Mouse (Mus musculus) forebrain, embryonic 14.5 days (tissue): ENCODE data around the gene Eml1. TPM values are rescaled to one million over a fixed set of nuclear protein-coding genes. Genes with fewer than 3 reads are reported as not detected.
A peak's percentile ranks its signal among the peaks of the same experiment; 100 is the strongest.

Source experiments
- ATAC-seq: fragments of 200-750 bp; cut with Nextera tagmentation; 2 replicates; pipeline ENCODE4 v1.8.0; 2017; ENCODE audit warnings: mild to moderate bottlenecking, moderate library complexity
- DNase-seq: peaks from one replicate; pipeline ENCODE4 v3.0.0-alpha.2; 2015; ENCODE audit warnings: low spot score
- H3K27ac ChIP-seq: fragments of 300-500 bp; sonication (generic); 2 replicates; pipeline ENCODE4 v1.5.1; 2014; ENCODE audit warnings: low read depth, mild to moderate bottlenecking, control low read depth, low read length, moderate library complexity
- H3K27me3 ChIP-seq: fragments of 300-500 bp; sonication (generic); replicated peaks from 2 replicates; pipeline ENCODE4 v1.6.1; 2014; ENCODE audit warnings: low read length, control low read depth, mixed read lengths; ENCODE audit not compliant: control insufficient read depth, insufficient read depth
- H3K36me3 ChIP-seq: fragments of 300-500 bp; sonication (generic); 2 replicates; pipeline ENCODE4 v1.6.1; 2014; ENCODE audit warnings: low read length, control low read depth; ENCODE audit not compliant: control insufficient read depth, insufficient read depth
- H3K4me1 ChIP-seq: fragments of 300-500 bp; sonication (generic); 2 replicates; pipeline ENCODE4 v1.6.1; 2014; ENCODE audit warnings: antibody characterized with exemption, low read length, control low read depth; ENCODE audit not compliant: control insufficient read depth, insufficient read depth
- H3K4me2 ChIP-seq: fragments of 300-500 bp; sonication (generic); 2 replicates; pipeline ENCODE4 v1.6.1; 2014; ENCODE audit warnings: mild to moderate bottlenecking, control low read depth, low read length
- H3K4me3 ChIP-seq: fragments of 300-500 bp; sonication (generic); 2 replicates; pipeline ENCODE4 v1.5.1; 2014; ENCODE audit warnings: low read depth, low read length, control low read depth
- H3K9ac ChIP-seq: fragments of 300-500 bp; sonication (generic); 2 replicates; pipeline ENCODE4 v1.6.1; 2014; ENCODE audit warnings: mild to moderate bottlenecking, low read length, control low read depth, moderate library complexity
- H3K9me3 ChIP-seq: fragments of 300-500 bp; sonication (generic); replicated peaks from 2 replicates; pipeline ENCODE4 v1.6.1; 2016; ENCODE audit warnings: low read length, control low read depth, mixed read lengths; ENCODE audit not compliant: control insufficient read depth
- WGBS: fragments of 180-500 bp; shearing (Covaris S2); extraction: QIAGEN DNeasy Blood & Tissue Kit; methylation state at CpG from one replicate; pipeline ENCODE4 v1.1.7; 2014; 5-methylcytosine and 5-hydroxymethylcytosine counted together
- polyA plus RNA-seq: library from polyadenylated mRNA; unstranded; fragments of >200 nt; fragmentation: Nextera tagmentation; extraction: Ambion mirVana; gene quantifications from 2 replicates; pipeline ENCODE4 v1.2.1, GENCODE M21; 2014

Eml1 gene
- polyA plus RNA-seq, 1 experiment from 2014 or later = 52.2 TPM

GRCm38 (mm10) chr12:108437446-108437845, 66.7 kb downstream of the Eml1 start:
- ATAC-seq = no peak

GRCm38 (mm10) chr12:108443271-108443670, 72.5 kb downstream of the Eml1 start:
- Histone ChIP-seq H3K4me3 (no peak overlapping the region), H3K27ac (no peak overlapping the region), H3K36me3 (no peaks in the 10 kb centered on the region), H3K4me1 (peaks cover 18% of the 10 kb centered on the region), H3K9me3 (no peaks in the 10 kb centered on the region), H3K4me2 (no peak overlapping the region), H3K9ac (peak overlapping the region; percentile 13; the same call in 1 of the 2 replicates), H3K27me3 (no peaks in the 10 kb centered on the region)
- peak; percentile 36 for DNase-seq
- 14% methylated on average over 10 of the region's 10 CpGs for WGBS
- ATAC-seq = no peak

More at GRCm38 (mm10) chr12:108437446-108437845, 66.7 kb downstream of the Eml1 start:
- H3K4me1 ChIP-seq = peaks cover 20% of the 10 kb centered on the region
- no peak for DNase-seq
- no peak overlapping the region for H3K4me2 ChIP-seq
- no peak overlapping the region for H3K4me3 ChIP-seq
- no peaks in the 10 kb centered on the region for H3K36me3 ChIP-seq
- no peaks in the 10 kb centered on the region for H3K27me3 ChIP-seq
- no peak overlapping the region for H3K27ac ChIP-seq
- no peaks in the 10 kb centered on the region for H3K9me3 ChIP-seq
- WGBS = 96% methylated on average over 13 of the region's 13 CpGs
- H3K9ac ChIP-seq = no peak overlapping the region

- Histone ChIP-seq H3K4me2 (no peak overlapping the region), H3K27ac (no peak overlapping the region), H3K4me1 (peaks cover 18% of the 10 kb centered on the region), H3K36me3 (no peaks in the 10 kb centered on the region), H3K27me3 (no peaks in the 10 kb centered on the region), H3K9me3 (no peaks in the 10 kb centered on the region), H3K4me3 (no peak overlapping the region), H3K9ac (peak overlapping the region; percentile 13; the same call in 1 of the 2 replicates)
- DNase-seq = no peak
- ATAC-seq = no peak
- 75% methylated on average over 5 of the region's 5 CpGs for WGBS
Measured at GRCm38 (mm10) chr12:108443708-108444107, 73.0 kb downstream of the Eml1 start.

GRCm38 (mm10) chr12:108444166-108445115, 73.7 kb downstream of the Eml1 start:
- Histone ChIP-seq H3K4me3 (no peak overlapping the region), H3K9me3 (no peaks in the 10 kb centered on the region), H3K27ac (peak overlapping the region; percentile 5; the same call in 1 of the 2 replicates), H3K9ac (no peak overlapping the region), H3K27me3 (no peaks in the 10 kb centered on the region), H3K4me1 (peaks cover 18% of the 10 kb centered on the region), H3K4me2 (no peak overlapping the region), H3K36me3 (no peaks in the 10 kb centered on the region)
- ATAC-seq (0 out of 2 replicates have a peak, but pooled peaks have one; percentile 26), DNase-seq (peak; percentile 58)
- WGBS = 47% methylated on average over 11 of the region's 11 CpGs

GRCm38 (mm10) chr12:108446721-108447120, 76.0 kb downstream of the Eml1 start:
- WGBS = 93% methylated on average over 2 of the region's 2 CpGs
- Histone ChIP-seq H3K36me3 (no peaks in the 10 kb centered on the region), H3K27me3 (no peaks in the 10 kb centered on the region), H3K4me2 (no peak overlapping the region), H3K9me3 (no peaks in the 10 kb centered on the region), H3K4me1 (peaks cover 18% of the 10 kb centered on the region), H3K27ac (no peak overlapping the region), H3K4me3 (no peak overlapping the region), H3K9ac (no peak overlapping the region)
- ATAC-seq (no peak), DNase-seq (no peak)

- H3K27ac ChIP-seq = no peak overlapping the region
- DNase-seq (no peak), ATAC-seq (no peak)
- no peaks in the 10 kb centered on the region for H3K9me3 ChIP-seq
- 95% methylated on average over 7 of the region's 7 CpGs for WGBS
- no peaks in the 10 kb centered on the region for H3K27me3 ChIP-seq
- H3K4me3 ChIP-seq = no peak overlapping the region
- no peak overlapping the region for H3K9ac ChIP-seq
- no peaks in the 10 kb centered on the region for H3K36me3 ChIP-seq
- H3K4me1 ChIP-seq = peaks cover 14% of the 10 kb centered on the region
- no peak overlapping the region for H3K4me2 ChIP-seq
Measured at GRCm38 (mm10) chr12:108448396-108448795, 77.6 kb downstream of the Eml1 start.

GRCm38 (mm10) chr12:108449935-108450334, 79.2 kb downstream of the Eml1 start:
- no peak overlapping the region for H3K27ac ChIP-seq
- H3K9me3 ChIP-seq = no peaks in the 10 kb centered on the region
- ATAC-seq (no peak), DNase-seq (no peak)
- whole genome bisulfite sequencing = 87% methylated on average over 11 of the region's 11 CpGs
- no peak overlapping the region for H3K9ac ChIP-seq
- H3K36me3 ChIP-seq = no peaks in the 10 kb centered on the region
- no peaks in the 10 kb centered on the region for H3K27me3 ChIP-seq
- peaks cover 2% of the 10 kb centered on the region for H3K4me1 ChIP-seq
- no peak overlapping the region for H3K4me3 ChIP-seq
- H3K4me2 ChIP-seq = no peak overlapping the region

GRCm38 (mm10) chr12:108450546-108450945, 79.8 kb downstream of the Eml1 start:
- Histone ChIP-seq H3K9ac (no peak overlapping the region), H3K27me3 (no peaks in the 10 kb centered on the region), H3K27ac (peak overlapping the region; percentile 14; the same call in 1 of the 2 replicates), H3K4me2 (no peak overlapping the region), H3K36me3 (no peaks in the 10 kb centered on the region), H3K4me3 (no peak overlapping the region), H3K4me1 (no peaks in the 10 kb centered on the region; the same call in 1 of the 2 replicates), H3K9me3 (no peaks in the 10 kb centered on the region)
- 75% methylated on average over 5 of the region's 5 CpGs for WGBS
- DNase-seq (no peak), ATAC-seq (no peak)
